Mouse (Mus musculus) forebrain, embryonic 14.5 days (tissue): ENCODE data around the gene Fbxw24. TPM values are rescaled to one million over a fixed set of nuclear protein-coding genes. Genes with fewer than 3 reads are reported as not detected.
"Not testable (repeated sequence)": the region's sequence is repeated elsewhere in the genome, so short reads cannot be mapped to it uniquely, and the experiment has no call there.

Experiments used
- ATAC-seq: fragments of 200-750 bp; cut with Nextera tagmentation; 2 replicates; pipeline ENCODE4 v1.8.0; 2017; ENCODE audit warnings: mild to moderate bottlenecking, moderate library complexity
- DNase-seq: peaks from one replicate; pipeline ENCODE4 v3.0.0-alpha.2; 2015; ENCODE audit warnings: low spot score
- H3K27ac ChIP-seq: fragments of 300-500 bp; sonication (generic); 2 replicates; pipeline ENCODE4 v1.5.1; 2014; ENCODE audit warnings: low read depth, mild to moderate bottlenecking, control low read depth, low read length, moderate library complexity
- H3K27me3 ChIP-seq: fragments of 300-500 bp; sonication (generic); replicated peaks from 2 replicates; pipeline ENCODE4 v1.6.1; 2014; ENCODE audit warnings: low read length, control low read depth, mixed read lengths; ENCODE audit not compliant: control insufficient read depth, insufficient read depth
- H3K36me3 ChIP-seq: fragments of 300-500 bp; sonication (generic); 2 replicates; pipeline ENCODE4 v1.6.1; 2014; ENCODE audit warnings: low read length, control low read depth; ENCODE audit not compliant: control insufficient read depth, insufficient read depth
- H3K4me1 ChIP-seq: fragments of 300-500 bp; sonication (generic); 2 replicates; pipeline ENCODE4 v1.6.1; 2014; ENCODE audit warnings: antibody characterized with exemption, low read length, control low read depth; ENCODE audit not compliant: control insufficient read depth, insufficient read depth
- H3K4me2 ChIP-seq: fragments of 300-500 bp; sonication (generic); 2 replicates; pipeline ENCODE4 v1.6.1; 2014; ENCODE audit warnings: mild to moderate bottlenecking, control low read depth, low read length
- H3K4me3 ChIP-seq: fragments of 300-500 bp; sonication (generic); 2 replicates; pipeline ENCODE4 v1.5.1; 2014; ENCODE audit warnings: low read depth, low read length, control low read depth
- H3K9ac ChIP-seq: fragments of 300-500 bp; sonication (generic); 2 replicates; pipeline ENCODE4 v1.6.1; 2014; ENCODE audit warnings: mild to moderate bottlenecking, low read length, control low read depth, moderate library complexity
- H3K9me3 ChIP-seq: fragments of 300-500 bp; sonication (generic); replicated peaks from 2 replicates; pipeline ENCODE4 v1.6.1; 2016; ENCODE audit warnings: low read length, control low read depth, mixed read lengths; ENCODE audit not compliant: control insufficient read depth
- WGBS: fragments of 180-500 bp; shearing (Covaris S2); extraction: QIAGEN DNeasy Blood & Tissue Kit; methylation state at CpG from one replicate; pipeline ENCODE4 v1.1.7; 2014; 5-methylcytosine and 5-hydroxymethylcytosine counted together
- polyA plus RNA-seq: library from polyadenylated mRNA; unstranded; fragments of >200 nt; fragmentation: Nextera tagmentation; extraction: Ambion mirVana; gene quantifications from 2 replicates; pipeline ENCODE4 v1.2.1, GENCODE M21; 2014

Fbxw24 gene
- polyA plus RNA-seq: not detected in 2 replicates

- not testable (repeated sequence) for H3K4me3 ChIP-seq, H3K27ac ChIP-seq, ATAC-seq, H3K9ac ChIP-seq, H3K9me3 ChIP-seq, H3K4me1 ChIP-seq, DNase-seq, H3K27me3 ChIP-seq, H3K36me3 ChIP-seq, H3K4me2 ChIP-seq
- WGBS: 90% methylated on average over 2 of the region's 2 CpGs
Measured at GRCm38 (mm10) chr9:109625957-109626356, at the start of gene Fbxw24. TSS of gene Fbxw24 (minus strand) at chr9:109626057.

GRCm38 (mm10) chr9:109664552-109664951, 38.7 kb upstream of the Fbxw24 start, which contains the start of gene Fbxw25:
TSS of gene Fbxw25 (minus strand) at chr9:109664652.
- H3K9me3 ChIP-seq, H3K4me2 ChIP-seq, H3K27ac ChIP-seq, H3K36me3 ChIP-seq, ATAC-seq, DNase-seq, H3K4me3 ChIP-seq, H3K9ac ChIP-seq, H3K27me3 ChIP-seq, H3K4me1 ChIP-seq: not testable (repeated sequence)
- WGBS: 65% methylated on average over 2 of the region's 2 CpGs

- 42% methylated on average over 5 of the region's 5 CpGs for WGBS
- H3K27ac ChIP-seq, ATAC-seq, H3K4me3 ChIP-seq, H3K4me2 ChIP-seq, H3K9ac ChIP-seq, H3K27me3 ChIP-seq, H3K4me1 ChIP-seq, H3K9me3 ChIP-seq, H3K36me3 ChIP-seq: not testable (repeated sequence)
- DNase-seq: peak; percentile 39
Measured at GRCm38 (mm10) chr9:109606837-109607236, 19.0 kb downstream of the Fbxw24 start.

GRCm38 (mm10) chr9:109602128-109602527, 23.7 kb downstream of the Fbxw24 start:
- H3K36me3 ChIP-seq, DNase-seq, H3K27me3 ChIP-seq, H3K4me1 ChIP-seq, H3K4me3 ChIP-seq, H3K9ac ChIP-seq, H3K9me3 ChIP-seq, H3K27ac ChIP-seq, ATAC-seq, H3K4me2 ChIP-seq: not testable (repeated sequence)
- 62% methylated on average over 2 of the region's 2 CpGs for WGBS

- Histone ChIP-seq H3K36me3 (no peaks in the 10 kb centered on the region), H3K9ac (no peak overlapping the region), H3K4me1 (no peaks in the 10 kb centered on the region), H3K27ac (no peak overlapping the region), H3K9me3 (no peaks in the 10 kb centered on the region), H3K27me3 (no peaks in the 10 kb centered on the region), H3K4me2 (no peak overlapping the region), H3K4me3 (no peak overlapping the region)
- no peak for ATAC-seq
- DNase-seq: no peak
Measured at GRCm38 (mm10) chr9:109597226-109597625, 28.6 kb downstream of the Fbxw24 start.

GRCm38 (mm10) chr9:109594866-109595265, 31.0 kb downstream of the Fbxw24 start:
- Histone ChIP-seq H3K9me3 (no peaks in the 10 kb centered on the region), H3K27me3 (no peaks in the 10 kb centered on the region), H3K4me3 (no peak overlapping the region), H3K4me1 (no peaks in the 10 kb centered on the region), H3K36me3 (no peaks in the 10 kb centered on the region), H3K4me2 (no peak overlapping the region), H3K9ac (no peak overlapping the region), H3K27ac (no peak overlapping the region)
- DNase-seq (no peak), ATAC-seq (no peak)
- WGBS: 75% methylated on average over 2 of the region's 2 CpGs

GRCm38 (mm10) chr9:109568162-109568561, 57.7 kb downstream of the Fbxw24 start, which contains the start of gene Fbxw15:
TSS of gene Fbxw15 (minus strand) at chr9:109568262.
- not testable (repeated sequence) for H3K4me3 ChIP-seq, ATAC-seq, H3K4me2 ChIP-seq, H3K27me3 ChIP-seq, H3K9ac ChIP-seq, H3K36me3 ChIP-seq, H3K9me3 ChIP-seq, DNase-seq, H3K4me1 ChIP-seq, H3K27ac ChIP-seq
- whole genome bisulfite sequencing: 92% methylated on average over 4 of the region's 4 CpGs

- Histone ChIP-seq H3K9me3 (no peaks in the 10 kb centered on the region), H3K36me3 (no peaks in the 10 kb centered on the region), H3K27ac (no peak overlapping the region), H3K27me3 (no peaks in the 10 kb centered on the region), H3K9ac (no peak overlapping the region), H3K4me1 (no peaks in the 10 kb centered on the region), H3K4me2 (no peak overlapping the region), H3K4me3 (no peak overlapping the region)
- ATAC-seq (no peak), DNase-seq (no peak)
- 90% methylated on average over 1 of the region's 1 CpGs for WGBS
Measured at GRCm38 (mm10) chr9:109565546-109565945, 60.3 kb downstream of the Fbxw24 start.

- H3K4me1 ChIP-seq, H3K9me3 ChIP-seq, H3K9ac ChIP-seq, DNase-seq, H3K27ac ChIP-seq, H3K4me3 ChIP-seq, H3K4me2 ChIP-seq, ATAC-seq, H3K27me3 ChIP-seq, H3K36me3 ChIP-seq: not testable (repeated sequence)
Measured at GRCm38 (mm10) chr9:109562106-109562505, 63.8 kb downstream of the Fbxw24 start.
